Mouse (Mus musculus) embryo, embryonic 11 days (tissue): ENCODE results near the gene Gm10324.
"Not testable (repeated sequence)": the region's sequence is repeated elsewhere in the genome, so short reads cannot be mapped to it uniquely, and the experiment has no call there.

ENCODE experiments used
- DNase-seq: peaks from one replicate; pipeline ENCODE4 v3.0.0-alpha.2; 2015

Gene Gm10324

DNA sequence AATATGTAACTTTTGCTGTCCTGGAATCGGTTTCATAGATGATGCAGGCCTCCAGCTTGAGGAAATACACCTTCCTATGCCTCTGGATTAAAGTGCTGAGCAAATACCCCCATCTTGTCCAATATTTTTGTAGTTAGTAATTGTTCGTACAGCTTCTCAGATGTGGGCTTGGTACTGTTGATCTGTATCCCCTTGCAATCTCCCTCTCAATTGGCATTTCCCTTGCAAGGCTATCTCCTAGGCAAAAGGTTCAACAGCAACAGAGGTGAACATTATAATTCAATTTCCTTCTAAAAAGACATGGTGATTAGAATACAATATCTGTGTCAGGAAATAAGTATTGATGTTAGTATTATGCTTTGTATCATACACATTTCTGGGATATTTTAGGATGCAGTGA, at the start of gene Gm10324:
Gene Gm10324 (plus strand): TSS at position 301 of the 400 bp plus-strand sequence.
- not testable (repeated sequence) for DNase-seq
